19 mouse cellular contexts compared by ENCODE assay signal in genomic region chr5:65991191-65991590, GRCm38 (mm10). TPM values are rescaled to one million over a fixed set of nuclear protein-coding genes. Genes with fewer than 3 reads are reported as not detected.
DNase-seq lines count a peak whose midpoint lies in the region; ATAC-seq and TF ChIP-seq lines count a peak whose summit lies in the region.
"Had no signal": no experiment of that assay in that cellular context is flagged by ENCODE, and none has a peak within 500 bp of the region (broad histone marks: within the 10 kb centered on the region; RNA-seq: fewer than 3 reads in every experiment).

No protein-coding gene starts in this region.

- no peak overlapping the region for H3K4me3 ChIP-seq in liver, embryonic 15.5 days (replicated peaks)
- H3K4me3 ChIP-seq in liver, embryonic 11.5 days (ENCODE audit: low read depth, low read length), result no peak overlapping the region
- no peak overlapping the region for H3K4me3 ChIP-seq in intestine, postnatal 0 days (ENCODE audit: low read depth, low read length)
- H3K4me3 ChIP-seq in heart, embryonic 11.5 days (ENCODE audit: low read depth, low read length), result no peak overlapping the region
- H3K4me3 ChIP-seq: embryonic facial prominence, embryonic 10.5 days; heart, adult 2 months; midbrain, embryonic 10.5 days; neural tube, embryonic 15.5 days had no signal

- H3K4me2 ChIP-seq in liver, embryonic 15.5 days, result no peak overlapping the region
- no peak overlapping the region for H3K4me2 ChIP-seq in liver, embryonic 11.5 days
- H3K4me2 ChIP-seq in intestine, postnatal 0 days (replicated peaks; ENCODE audit: low read depth), result no peak overlapping the region
- H3K4me2 ChIP-seq in heart, embryonic 11.5 days, result no peak overlapping the region
- H3K4me2 ChIP-seq: neural tube, embryonic 15.5 days had no signal

- ATAC-seq in liver, embryonic 15.5 days (ENCODE audit: insufficient read depth), result peak; percentile 31; the same call in 1 of the 2 replicates
- ATAC-seq in liver, embryonic 11.5 days (replicated peaks; ENCODE audit: low FRiP score), result no peak; the same call in 1 of the 2 replicates
- ATAC-seq in activated CD4-positive, CD25-positive, alpha-beta regulatory T cell, adult 4 months, result peak; percentile 32
- peak; percentile 90 for ATAC-seq in intestine, postnatal 0 days
- no peak for ATAC-seq in heart, embryonic 11.5 days (replicated peaks; ENCODE audit: insufficient number of reproducible peaks, low FRiP score, low TSS enrichment)
- ATAC-seq: forebrain, postnatal 0 days had no signal

- DNase-seq in liver, embryonic 11.5 days (ENCODE audit: low spot score), result no peak
- DNase-seq in splenic B cell, adult 2 months (ENCODE audit: low read depth, low spot score), result peak; percentile 46
- DNase-seq in adrenal gland, adult 2 months, result no peak
- DNase-seq in retina, postnatal 1 day, result no peak
- DNase-seq: adrenal gland, adult 8-10 months; cerebellum, adult 11 months; forebrain, postnatal 0 days; heart, adult 2 months; layer of hippocampus, postnatal 36 days; right cerebral cortex, postnatal 25 days had no signal

- no peak for TF ChIP-seq CTCF in intestine, postnatal 0 days (IDR thresholded peaks at IDR 0.05; ENCODE audit: low read depth)

- no peaks in the 10 kb centered on the region for H3K36me3 ChIP-seq in liver, embryonic 15.5 days (replicated peaks)
- H3K36me3 ChIP-seq in liver, embryonic 11.5 days (ENCODE audit: control insufficient read depth, insufficient read depth, low read length), result no peaks in the 10 kb centered on the region
- H3K36me3 ChIP-seq in intestine, postnatal 0 days (ENCODE audit: control insufficient read depth, insufficient read depth), result no peaks in the 10 kb centered on the region
- no peaks in the 10 kb centered on the region for H3K36me3 ChIP-seq in splenic B cell, adult 2 months (ENCODE audit: control insufficient read depth, insufficient read depth, low read length, poor library complexity, severe bottlenecking)
- H3K36me3 ChIP-seq in heart, embryonic 11.5 days (ENCODE audit: control insufficient read depth, insufficient read depth, low read length), result no peaks in the 10 kb centered on the region
- H3K36me3 ChIP-seq: embryonic facial prominence, embryonic 10.5 days; midbrain, embryonic 10.5 days; neural tube, embryonic 15.5 days had no signal

- no peaks in the 10 kb centered on the region for H3K27me3 ChIP-seq in liver, embryonic 15.5 days
- H3K27me3 ChIP-seq in liver, embryonic 11.5 days (replicated peaks; ENCODE audit: control insufficient read depth, insufficient read depth, low read length), result no peaks in the 10 kb centered on the region
- H3K27me3 ChIP-seq in intestine, postnatal 0 days (replicated peaks; ENCODE audit: control insufficient read depth, insufficient read depth, low read length), result no peaks in the 10 kb centered on the region
- no peaks in the 10 kb centered on the region for H3K27me3 ChIP-seq in splenic B cell, adult 2 months (ENCODE audit: control insufficient read depth, insufficient read depth, low read length, poor library complexity, severe bottlenecking)
- H3K27me3 ChIP-seq in heart, embryonic 11.5 days (ENCODE audit: control insufficient read depth, insufficient read depth, low read length), result no peaks in the 10 kb centered on the region
- H3K27me3 ChIP-seq: neural tube, embryonic 15.5 days had no signal

- H3K9ac ChIP-seq in liver, embryonic 15.5 days, result no peak overlapping the region
- no peak overlapping the region for H3K9ac ChIP-seq in liver, embryonic 11.5 days (ENCODE audit: low read depth, low read length)
- H3K9ac ChIP-seq in intestine, postnatal 0 days (ENCODE audit: low read depth, low read length), result no peak overlapping the region
- no peak overlapping the region for H3K9ac ChIP-seq in heart, embryonic 11.5 days (ENCODE audit: low read depth, low read length)
- H3K9ac ChIP-seq: forebrain, postnatal 0 days; neural tube, embryonic 15.5 days had no signal

- no peaks in the 10 kb centered on the region for H3K4me1 ChIP-seq in liver, embryonic 15.5 days (replicated peaks)
- no peaks in the 10 kb centered on the region for H3K4me1 ChIP-seq in liver, embryonic 11.5 days (replicated peaks; ENCODE audit: control insufficient read depth, insufficient read depth, low read length)
- H3K4me1 ChIP-seq in intestine, postnatal 0 days (replicated peaks; ENCODE audit: control insufficient read depth, insufficient read depth, low read length), result 0 out of 2 replicates have a peak, but pooled peaks cover 5% of the 10 kb centered on the region
- no peaks in the 10 kb centered on the region for H3K4me1 ChIP-seq in heart, embryonic 11.5 days (ENCODE audit: control insufficient read depth, insufficient read depth, low read length)
- H3K4me1 ChIP-seq: embryonic facial prominence, embryonic 10.5 days; midbrain, embryonic 10.5 days had no signal

- no peak overlapping the region for H3K27ac ChIP-seq in liver, embryonic 15.5 days (replicated peaks)
- no peak overlapping the region for H3K27ac ChIP-seq in liver, embryonic 11.5 days (ENCODE audit: low read depth, low read length)
- H3K27ac ChIP-seq in intestine, postnatal 0 days (ENCODE audit: low read depth, low read length), result no peak overlapping the region
- H3K27ac ChIP-seq in heart, embryonic 11.5 days (ENCODE audit: low read depth, low read length), result no peak overlapping the region
- H3K27ac ChIP-seq: embryonic facial prominence, embryonic 10.5 days; heart, adult 2 months; kidney, postnatal 0 days; midbrain, embryonic 10.5 days; neural tube, embryonic 15.5 days had no signal

- H3K9me3 ChIP-seq in liver, embryonic 15.5 days (replicated peaks), result no peaks in the 10 kb centered on the region
- no peaks in the 10 kb centered on the region for H3K9me3 ChIP-seq in liver, embryonic 11.5 days (ENCODE audit: control insufficient read depth, low read length)
- no peaks in the 10 kb centered on the region for H3K9me3 ChIP-seq in intestine, postnatal 0 days (ENCODE audit: control insufficient read depth)
- no peaks in the 10 kb centered on the region for H3K9me3 ChIP-seq in heart, embryonic 11.5 days (replicated peaks; ENCODE audit: control insufficient read depth, low read length)
- H3K9me3 ChIP-seq: midbrain, embryonic 10.5 days; neural tube, embryonic 15.5 days had no signal

- 29% methylated on average over 2 of the region's 2 CpGs for WGBS in liver, embryonic 15.5 days (ENCODE audit: insufficient replicate concordance)
- 69% methylated on average over 2 of the region's 2 CpGs for WGBS in liver, embryonic 11.5 days
- 54% methylated on average over 2 of the region's 2 CpGs for WGBS in intestine, postnatal 0 days
- WGBS in heart, embryonic 11.5 days (ENCODE audit: insufficient replicate concordance), result 59% methylated on average over 2 of the region's 2 CpGs

RNA-seq across cellular contexts. Expression of gene 9130230L23Rik, which starts 12.9 kb away (rescaled TPM):
- polyA plus RNA-seq in liver, embryonic 15.5 days (2015; fragmentation: Nextera tagmentation; extraction: Ambion mirVana), result 0.12 TPM in 1 of 2 replicates, not detected in the other
- polyA plus RNA-seq in liver, embryonic 11.5 days (2014; fragmentation: Nextera tagmentation; extraction: Ambion mirVana), result not detected in 2 replicates
- 1 to 10 TPM in 1 of 2 experiments, not detected in 1; 1.0 TPM for polyA plus RNA-seq in activated CD4-positive, CD25-positive, alpha-beta regulatory T cell, adult 4 months (2017; shearing (Covaris generic))
- polyA plus RNA-seq in intestine, postnatal 0 days (2015; fragmentation: Nextera tagmentation; extraction: Ambion mirVana), result 6.7 and 7.0 TPM in 2 replicates
- 1 to 10 TPM in 1 of 2 experiments, not detected in 1; 2.5 TPM for total RNA-seq in adrenal gland, adult 2 months (2021)
- polyA plus RNA-seq in adrenal gland, adult 2 months (2012; rRNA removed), result 0.08 and 0.24 TPM in 2 replicates
- polyA plus RNA-seq in heart, embryonic 11.5 days (2014; fragmentation: Nextera tagmentation; extraction: Ambion mirVana), result 0.29 TPM in 1 of 2 replicates, not detected in the other
- total RNA-seq: forebrain, postnatal 0 days; heart, adult 2 months; layer of hippocampus, postnatal 36 days had no signal
- polyA plus RNA-seq: embryonic facial prominence, embryonic 10.5 days; forebrain, postnatal 0 days; limb, embryonic 14.5 days; midbrain, embryonic 10.5 days; neural tube, embryonic 15.5 days had no signal

RNA-seq across cellular contexts. Expression of gene Chrna9, which starts 56.5 kb away (rescaled TPM):
- polyA plus RNA-seq in liver, embryonic 15.5 days (2015; fragmentation: Nextera tagmentation; extraction: Ambion mirVana), result not detected in 2 replicates
- 0.14 TPM in 1 of 2 replicates, not detected in the other for polyA plus RNA-seq in liver, embryonic 11.5 days (2014; fragmentation: Nextera tagmentation; extraction: Ambion mirVana)
- polyA plus RNA-seq in activated CD4-positive, CD25-positive, alpha-beta regulatory T cell, adult 4 months (2017; shearing (Covaris generic)), result 1 to 10 TPM in 1 of 2 experiments, not detected in 1; 1.5 TPM
- polyA plus RNA-seq in intestine, postnatal 0 days (2015; fragmentation: Nextera tagmentation; extraction: Ambion mirVana), result not detected in 2 replicates
- total RNA-seq in adrenal gland, adult 2 months (2021), result not detected
- not detected in 2 replicates for polyA plus RNA-seq in adrenal gland, adult 2 months (2012; rRNA removed)
- polyA plus RNA-seq in heart, embryonic 11.5 days (2014; fragmentation: Nextera tagmentation; extraction: Ambion mirVana), result not detected in 2 replicates
- total RNA-seq: adrenal gland, adult 8-10 months; layer of hippocampus, postnatal 36 days had no signal
- polyA plus RNA-seq: forebrain, postnatal 0 days; heart, adult 2 months; neural tube, embryonic 15.5 days had no signal

Comparison
In these comparisons a context has a peak if more than half of its experiments do, and no peak if none do; other contexts are left out.
1. ATAC-seq: peak in liver, embryonic 15.5 days (single experiment), activated CD4-positive, CD25-positive, alpha-beta regulatory T cell, adult 4 months (single experiment) and intestine, postnatal 0 days (single experiment); none in liver, embryonic 11.5 days (single experiment) and heart, embryonic 11.5 days (single experiment).